Mouse (Mus musculus): ENCODE measurements around the gene Eif1ax.
A peak's percentile ranks its signal among the peaks of the same experiment; 100 is the strongest.
"Not testable (repeated sequence)": the region's sequence is repeated elsewhere in the genome, so short reads cannot be mapped to it uniquely, and the experiment has no call there.

The Eif1ax gene

GRCm38 (mm10) chrX:159371831-159372752 is at the start of gene Eif1ax:
Eif1ax (plus strand) TSS chrX:159372178.
- DNase-seq (ENCODE audit: low read depth, low spot score): peak; percentile 34

- no peak for DNase-seq (ENCODE audit: low read depth, low spot score)
These were observed 7.5 kb upstream of the Eif1ax start for GRCm38 (mm10) chrX:159364506-159364905.

- no peak for DNase-seq (ENCODE audit: low read depth, low spot score)
These were observed 771 bp downstream of the Eif1ax start for GRCm38 (mm10) chrX:159372753-159373144.

DNA sequence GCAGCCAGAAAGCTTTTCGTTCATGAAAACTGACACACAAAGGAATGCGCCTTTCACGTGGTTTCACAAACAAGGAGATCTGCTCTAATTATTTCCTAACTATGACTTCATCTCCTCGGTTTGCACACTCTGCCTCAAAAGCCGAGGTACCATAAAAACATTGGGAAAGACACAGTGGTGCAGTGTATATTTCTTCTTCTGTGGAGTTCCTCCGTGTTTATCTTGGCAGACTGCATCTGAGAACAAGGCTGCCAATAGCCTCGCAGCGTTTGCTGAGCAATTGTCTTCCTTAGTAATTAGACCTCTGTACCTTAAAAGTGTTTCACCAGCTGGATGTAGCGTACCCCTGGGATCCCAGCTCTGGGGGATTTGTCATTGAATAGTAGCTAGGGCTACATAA is 15.1 kb downstream of the Eif1ax start:
- no peak for DNase-seq (ENCODE audit: low read depth, low spot score)

DNA sequence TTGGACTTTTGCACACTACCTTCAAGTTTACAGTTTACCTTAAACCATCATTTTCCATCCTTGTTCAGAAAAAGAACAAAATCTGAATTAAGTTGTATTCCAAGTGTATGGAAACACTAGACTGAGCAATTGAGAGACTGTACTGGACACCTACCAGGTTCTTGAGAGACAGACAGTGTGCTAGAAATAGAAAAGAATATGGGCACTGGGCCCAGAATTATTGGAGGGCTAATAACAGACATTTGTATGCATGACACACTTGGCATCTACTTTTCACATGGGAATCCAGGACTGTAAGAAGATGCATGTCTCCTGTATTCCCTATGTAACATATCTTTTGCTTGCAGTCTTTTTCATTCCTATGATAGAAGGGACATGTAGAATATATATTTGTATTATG is 17.0 kb downstream of the Eif1ax start:
- DNase-seq (ENCODE audit: low read depth, low spot score): no peak

DNA sequence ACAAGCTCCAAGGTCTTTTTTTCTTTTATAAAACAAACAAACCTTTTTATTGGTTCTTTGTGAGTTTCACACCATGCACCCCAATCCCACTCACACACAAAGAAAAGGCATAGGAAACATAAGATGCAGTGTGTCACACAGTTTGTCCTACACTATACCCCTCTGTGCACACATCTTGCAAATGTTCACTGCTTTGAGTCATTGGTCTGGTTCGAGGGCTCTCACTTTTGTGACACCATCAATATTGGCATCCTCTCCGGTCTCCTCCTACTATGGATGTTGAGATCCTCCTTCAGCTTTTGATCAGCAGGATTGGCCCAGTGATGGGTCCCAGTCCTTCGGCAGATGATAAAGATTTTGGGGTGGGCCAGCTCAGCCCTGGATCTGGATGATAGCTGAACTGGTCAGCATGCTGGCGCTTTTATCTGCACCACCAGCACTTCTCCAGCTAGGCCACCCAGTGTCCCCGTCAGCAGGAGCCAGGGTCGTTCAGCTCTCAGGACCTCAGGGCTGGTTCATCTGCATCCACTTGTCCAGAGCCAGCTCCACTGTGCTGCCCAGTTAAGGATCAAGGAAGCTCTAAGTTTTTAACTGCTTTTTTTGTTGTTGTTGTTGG is 18.5 kb downstream of the Eif1ax start:
- no peak for DNase-seq (ENCODE audit: low read depth, low spot score)

DNA sequence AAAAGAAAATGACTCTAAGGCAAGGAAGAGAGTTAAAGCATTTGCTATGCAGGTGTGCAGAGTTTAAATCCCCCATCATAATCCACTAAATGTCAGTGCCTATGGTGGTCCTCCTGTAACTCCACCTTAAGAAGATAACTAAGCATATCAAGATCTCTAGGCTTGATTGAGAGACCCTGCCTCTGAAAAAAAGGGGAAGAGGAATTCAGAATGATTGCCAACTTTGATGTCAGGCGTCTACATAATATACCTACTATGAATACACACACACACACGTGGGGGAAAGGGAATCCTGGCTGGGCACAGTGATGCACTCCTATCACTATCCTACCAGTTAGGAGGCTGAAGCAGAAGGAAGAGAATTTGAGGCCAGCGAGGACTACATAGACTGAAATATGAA is 19.3 kb downstream of the Eif1ax start:
- no peak for DNase-seq (ENCODE audit: low read depth, low spot score)

DNA sequence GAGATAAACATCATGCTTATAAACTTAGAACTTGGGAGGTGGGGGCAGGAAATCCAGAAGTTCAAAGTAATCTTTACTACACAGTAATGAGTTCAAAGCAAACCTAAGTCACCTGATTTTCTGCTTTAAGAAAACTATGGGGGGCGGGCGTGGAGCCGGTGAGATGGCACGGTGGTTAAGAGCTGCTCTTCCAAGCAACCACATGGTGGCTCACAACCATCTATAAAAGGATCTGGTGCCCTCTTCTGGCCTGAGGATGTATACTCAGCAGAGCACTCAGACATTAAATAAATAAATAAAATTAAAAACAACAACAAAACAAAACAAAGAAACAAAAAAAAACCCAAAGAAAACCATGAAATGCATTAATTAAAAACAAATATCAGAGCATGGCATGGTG is 37.3 kb downstream of the Eif1ax start:
- DNase-seq (ENCODE audit: low read depth, low spot score): no peak

DNA sequence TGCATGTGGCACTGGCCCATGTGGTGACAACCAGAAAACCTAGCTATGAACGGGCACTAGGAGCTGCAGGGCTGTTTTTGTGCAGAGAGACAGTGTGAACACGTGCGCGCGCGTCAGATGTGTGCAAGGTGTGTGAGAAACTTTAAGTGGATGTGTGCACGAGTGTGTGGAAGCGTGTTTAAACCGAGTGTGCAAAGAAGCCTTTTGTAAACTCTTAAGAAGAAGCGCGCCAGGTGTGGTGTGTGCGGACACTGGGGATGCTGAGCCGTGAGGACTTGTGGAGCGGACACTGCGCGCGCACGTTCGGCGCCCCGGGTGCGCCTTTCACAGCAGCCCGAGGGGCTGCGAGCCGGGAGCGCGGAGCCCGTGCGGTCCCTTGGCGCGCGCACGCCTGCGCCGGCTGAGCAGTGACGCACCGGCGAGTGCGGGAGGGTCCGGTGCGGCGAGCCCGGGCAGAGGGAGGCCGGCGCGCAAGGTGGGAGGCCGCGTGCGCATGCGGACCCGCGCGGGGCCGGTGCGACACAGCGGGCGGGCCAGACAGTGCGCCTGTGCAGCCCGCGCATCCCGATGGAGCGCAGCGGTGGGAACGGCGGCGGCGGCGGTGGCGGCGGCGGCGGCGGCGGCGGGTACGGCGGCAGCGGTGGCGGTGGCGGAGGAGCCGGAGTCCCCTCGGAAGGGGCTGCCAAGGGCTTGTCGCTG is 42.3 kb downstream of the Eif1ax start, which contains the start of gene Map7d2:
Map7d2 (plus strand) TSS at position 443 of the 699 bp plus-strand sequence.
- peak; percentile 22 for DNase-seq (ENCODE audit: low read depth, low spot score)

- DNase-seq (ENCODE audit: low read depth, low spot score): no peak
These were observed 43.1 kb downstream of the Eif1ax start for GRCm38 (mm10) chrX:159414829-159415673.

- DNase-seq (ENCODE audit: low read depth, low spot score): not testable (repeated sequence)
These were observed 58.5 kb downstream of the Eif1ax start for GRCm38 (mm10) chrX:159430507-159430906.

All from brain, embryonic 18.5 days (tissue).